Mouse (Mus musculus): ENCODE results near the gene Trim8. TPM values are rescaled to one million over a fixed set of nuclear protein-coding genes. Genes with fewer than 3 reads are reported as not detected.

Gene Trim8
- polyA plus RNA-seq, 1 experiment: 22.1 TPM

GRCm38 (mm10) chr19:46502471-46503166, 1.1 kb downstream of the Trim8 start:
- peak overlapping the region; percentile 76 for H3K4me3 ChIP-seq (ENCODE audit: insufficient read depth, low read length)
- H3K27ac ChIP-seq (ENCODE audit: insufficient read depth, low read length): peak overlapping the region; percentile 94
- TF ChIP-seq POLR2A (IDR thresholded peaks at IDR 0.05; ENCODE audit: low read depth, low read length) (peak; percentile 52; the same call in 1 of the 2 replicates), CTCF (IDR thresholded peaks at IDR 0.05; ENCODE audit: borderline replicate concordance, insufficient read depth, low read length) (peak; percentile 49; the same call in 1 of the 2 replicates)
- H3K4me1 ChIP-seq (ENCODE audit: control insufficient read depth, insufficient read depth, low read length): 0 out of 2 replicates have a peak, but pooled peaks cover 10% of the 10 kb centered on the region

GRCm38 (mm10) chr19:46503351-46504084, 2.0 kb downstream of the Trim8 start:
- peak overlapping the region; percentile 76 for H3K4me3 ChIP-seq (ENCODE audit: insufficient read depth, low read length)
- TF ChIP-seq POLR2A (IDR thresholded peaks at IDR 0.05; ENCODE audit: low read depth, low read length) (no peak; the same call in none of the 2 replicates), CTCF (IDR thresholded peaks at IDR 0.05; ENCODE audit: borderline replicate concordance, insufficient read depth, low read length) (no peak)
- peak overlapping the region; percentile 94 for H3K27ac ChIP-seq (ENCODE audit: insufficient read depth, low read length)
- H3K4me1 ChIP-seq (ENCODE audit: control insufficient read depth, insufficient read depth, low read length): peaks cover 16% of the 10 kb centered on the region; the same call in 1 of the 2 replicates

- no peak for TF ChIP-seq POLR2A (IDR thresholded peaks at IDR 0.05; ENCODE audit: low read depth, low read length)
- no peak for TF ChIP-seq CTCF (IDR thresholded peaks at IDR 0.05; ENCODE audit: borderline replicate concordance, insufficient read depth, low read length)
- Histone ChIP-seq H3K27ac (ENCODE audit: insufficient read depth, low read length) (peak overlapping the region; percentile 94), H3K4me1 (ENCODE audit: control insufficient read depth, insufficient read depth, low read length) (peaks cover 19% of the 10 kb centered on the region), H3K4me3 (ENCODE audit: insufficient read depth, low read length) (peak overlapping the region; percentile 76)
Measured at GRCm38 (mm10) chr19:46504085-46504552, 2.6 kb downstream of the Trim8 start.

GRCm38 (mm10) chr19:46504822-46505417, 3.4 kb downstream of the Trim8 start:
- TF ChIP-seq POLR2A (IDR thresholded peaks at IDR 0.05; ENCODE audit: low read depth, low read length): no peak
- TF ChIP-seq CTCF (IDR thresholded peaks at IDR 0.05; ENCODE audit: borderline replicate concordance, insufficient read depth, low read length): no peak
- Histone ChIP-seq H3K4me1 (ENCODE audit: control insufficient read depth, insufficient read depth, low read length) (peaks cover 22% of the 10 kb centered on the region), H3K4me3 (ENCODE audit: insufficient read depth, low read length) (peak overlapping the region; percentile 76), H3K27ac (ENCODE audit: insufficient read depth, low read length) (peak overlapping the region; percentile 94)

- Histone ChIP-seq H3K4me3 (ENCODE audit: insufficient read depth, low read length) (peak overlapping the region; percentile 76; the same call in 1 of the 2 replicates), H3K27ac (ENCODE audit: insufficient read depth, low read length) (0 out of 2 replicates have a peak overlapping the region, but pooled peaks have one; percentile 94), H3K4me1 (ENCODE audit: control insufficient read depth, insufficient read depth, low read length) (peaks cover 22% of the 10 kb centered on the region)
- TF ChIP-seq CTCF (IDR thresholded peaks at IDR 0.05; ENCODE audit: borderline replicate concordance, insufficient read depth, low read length) (no peak), POLR2A (IDR thresholded peaks at IDR 0.05; ENCODE audit: low read depth, low read length) (no peak)
Measured at GRCm38 (mm10) chr19:46505646-46506371, 4.3 kb downstream of the Trim8 start.

GRCm38 (mm10) chr19:46506372-46506717, 4.8 kb downstream of the Trim8 start:
- Histone ChIP-seq H3K4me1 (ENCODE audit: control insufficient read depth, insufficient read depth, low read length) (peaks cover 22% of the 10 kb centered on the region), H3K4me3 (ENCODE audit: insufficient read depth, low read length) (no peak overlapping the region)
- TF ChIP-seq CTCF (IDR thresholded peaks at IDR 0.05; ENCODE audit: borderline replicate concordance, insufficient read depth, low read length): no peak
- TF ChIP-seq POLR2A (IDR thresholded peaks at IDR 0.05; ENCODE audit: low read depth, low read length): no peak

GRCm38 (mm10) chr19:46507181-46507581, 5.7 kb downstream of the Trim8 start:
- H3K4me1 ChIP-seq (ENCODE audit: control insufficient read depth, insufficient read depth, low read length): peaks cover 22% of the 10 kb centered on the region
- TF ChIP-seq CTCF (IDR thresholded peaks at IDR 0.05; ENCODE audit: borderline replicate concordance, insufficient read depth, low read length) (no peak), POLR2A (IDR thresholded peaks at IDR 0.05; ENCODE audit: low read depth, low read length) (no peak)
- H3K4me3 ChIP-seq (ENCODE audit: insufficient read depth, low read length): no peak overlapping the region
- no peak overlapping the region for H3K27ac ChIP-seq (ENCODE audit: insufficient read depth, low read length)

More at GRCm38 (mm10) chr19:46506372-46506717, 4.8 kb downstream of the Trim8 start:
- H3K27ac ChIP-seq (ENCODE audit: insufficient read depth, low read length): no peak overlapping the region

GRCm38 (mm10) chr19:46507806-46508205, 6.3 kb downstream of the Trim8 start:
- H3K4me1 ChIP-seq (ENCODE audit: control insufficient read depth, insufficient read depth, low read length): peaks cover 22% of the 10 kb centered on the region
- H3K27ac ChIP-seq (ENCODE audit: insufficient read depth, low read length): no peak overlapping the region
- H3K4me3 ChIP-seq (ENCODE audit: insufficient read depth, low read length): no peak overlapping the region
- TF ChIP-seq CTCF (IDR thresholded peaks at IDR 0.05; ENCODE audit: borderline replicate concordance, insufficient read depth, low read length) (no peak), POLR2A (IDR thresholded peaks at IDR 0.05; ENCODE audit: low read depth, low read length) (no peak)

GRCm38 (mm10) chr19:46508738-46509137, 7.2 kb downstream of the Trim8 start:
- Histone ChIP-seq H3K4me1 (ENCODE audit: control insufficient read depth, insufficient read depth, low read length) (peaks cover 22% of the 10 kb centered on the region), H3K4me3 (ENCODE audit: insufficient read depth, low read length) (no peak overlapping the region), H3K27ac (ENCODE audit: insufficient read depth, low read length) (no peak overlapping the region; the same call in 1 of the 2 replicates)
- no peak for TF ChIP-seq POLR2A (IDR thresholded peaks at IDR 0.05; ENCODE audit: low read depth, low read length)
- no peak for TF ChIP-seq CTCF (IDR thresholded peaks at IDR 0.05; ENCODE audit: borderline replicate concordance, insufficient read depth, low read length)
